Mouse (Mus musculus) thymus, adult 2 months (tissue): ENCODE results near the gene Omp. TPM values are rescaled to one million over a fixed set of nuclear protein-coding genes. Genes with fewer than 3 reads are reported as not detected.

Source experiments
- DNase-seq: peaks from one replicate; pipeline ENCODE4 v3.0.0; 2021
- H3K27ac ChIP-seq: fragments of 200-500 bp; 2 replicates; pipeline ENCODE4 v1.5.1; 2012; ENCODE audit warnings: low read length, control low read depth; ENCODE audit not compliant: control insufficient read depth, insufficient read depth
- H3K27me3 ChIP-seq: fragments of 200-500 bp; 2 replicates; pipeline ENCODE4 v1.6.1; 2012; ENCODE audit warnings: mild to moderate bottlenecking, low read length, moderate library complexity, mixed read lengths; ENCODE audit not compliant: control insufficient read depth, insufficient read depth
- H3K36me3 ChIP-seq: fragments of 200-500 bp; 2 replicates; pipeline ENCODE4 v1.6.1; 2012; ENCODE audit warnings: mild to moderate bottlenecking, low read length, moderate library complexity; ENCODE audit not compliant: control insufficient read depth, insufficient read depth
- H3K4me1 ChIP-seq: fragments of 200-500 bp; replicated peaks from 2 replicates; pipeline ENCODE4 v1.6.1; 2012; ENCODE audit warnings: low read length; ENCODE audit not compliant: control insufficient read depth, insufficient read depth
- H3K4me3 ChIP-seq: fragments of 200-500 bp; 2 replicates; pipeline ENCODE4 v1.5.1; 2012; ENCODE audit warnings: mild to moderate bottlenecking, low read length, control low read depth, moderate library complexity; ENCODE audit not compliant: control insufficient read depth, insufficient read depth
- CTCF ChIP-seq: fragments of 200-500 bp; IDR thresholded peaks from 2 replicates; pipeline ENCODE4 v1.5.1; 2012; ENCODE audit warnings: mild to moderate bottlenecking, control low read depth, low read length, moderate library complexity, borderline replicate concordance; ENCODE audit not compliant: control insufficient read depth, poor library complexity, insufficient read depth; ENCODE audit errors: extremely low read depth
- POLR2A ChIP-seq: fragments of 200-500 bp; IDR thresholded peaks from 2 replicates; pipeline ENCODE4 v1.6.1; 2012; ENCODE audit warnings: mild to moderate bottlenecking, low read length, control low read depth, moderate library complexity; ENCODE audit not compliant: control insufficient read depth, poor library complexity, insufficient read depth; ENCODE audit errors: extremely low read depth
- WGBS: fragments of 180-500 bp; shearing (Covaris S2); methylation state at CpG from one replicate; pipeline ENCODE4 v1.1.7; 2018; 5-methylcytosine and 5-hydroxymethylcytosine counted together
- polyA plus RNA-seq: library from polyadenylated mRNA; depleted of rRNA; stranded (reverse); fragments of >200 nt; gene quantifications from 2 replicates; pipeline ENCODE4 v1.2.3, GENCODE M21; 2012

The Omp gene
- polyA plus RNA-seq, 1 experiment: 1.8 TPM

DNA sequence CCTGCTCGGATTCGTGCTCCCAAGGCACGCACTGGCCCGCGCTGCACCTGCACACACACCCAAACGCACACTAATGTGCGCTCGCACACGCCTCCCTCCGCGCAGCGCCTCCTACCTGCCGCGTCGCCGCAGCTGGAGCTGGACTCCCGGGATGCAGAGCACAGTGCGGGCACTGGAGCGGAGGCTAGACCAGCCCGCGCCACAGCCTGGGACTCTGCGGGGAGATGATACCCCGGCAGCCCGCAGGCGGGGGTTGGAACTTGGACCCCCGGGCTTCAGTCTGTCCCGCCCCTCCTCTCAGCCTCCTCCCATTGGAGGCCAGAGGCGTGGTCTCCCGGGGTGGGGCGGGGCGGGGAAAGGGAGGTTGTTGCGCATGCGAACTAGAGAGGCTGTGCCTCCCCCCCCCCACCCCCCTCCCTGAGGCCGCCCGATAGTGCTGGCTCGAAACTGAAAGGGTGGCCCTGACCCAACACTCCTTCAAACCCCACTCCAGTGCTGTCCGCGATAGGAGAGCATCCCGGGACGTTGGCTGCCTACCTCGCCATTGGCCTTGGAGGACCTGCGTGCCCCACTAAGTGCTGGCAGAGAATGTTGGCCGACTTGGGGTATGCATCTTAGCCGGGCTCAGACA, 32.7 kb upstream of the Omp start, which contains the start of gene Capn5:
Capn5 (minus strand) TSS at position 346 of the 631 bp plus-strand sequence.
- peaks cover 40% of the 10 kb centered on the region for H3K4me1 ChIP-seq
- TF ChIP-seq POLR2A: no peak
- peak; percentile 87 for TF ChIP-seq CTCF
- 1% methylated on average over 36 of the region's 44 CpGs for WGBS
- DNase-seq: peak; percentile 73
- peak within 1 kb of the TSS; percentile 92 for H3K4me3 ChIP-seq
- no peaks in the 10 kb centered on the region for H3K36me3 ChIP-seq
- H3K27me3 ChIP-seq: no peaks in the 10 kb centered on the region
- H3K27ac ChIP-seq: no peak within 1 kb of the TSS

DNA sequence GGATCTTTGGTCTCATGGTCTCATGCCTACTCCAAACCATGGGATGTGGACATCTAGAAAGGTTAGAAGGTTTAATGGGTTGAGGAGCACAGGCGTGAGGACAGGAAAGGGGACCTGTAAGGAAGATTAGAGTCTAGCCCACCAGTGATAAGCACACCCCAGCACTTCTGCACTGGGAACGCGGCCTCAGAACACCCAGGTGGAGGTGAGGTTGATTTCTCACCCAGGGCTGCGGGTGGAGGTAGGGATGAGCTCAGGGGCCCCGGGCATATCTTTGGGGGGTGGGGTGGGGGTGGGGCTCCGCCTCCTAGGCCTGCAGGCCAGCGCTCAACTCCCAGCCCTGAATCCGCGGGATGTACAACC, 32.2 kb upstream of the Omp start:
- H3K36me3 ChIP-seq: no peaks in the 10 kb centered on the region
- H3K27me3 ChIP-seq: no peaks in the 10 kb centered on the region
- H3K27ac ChIP-seq: no peak overlapping the region
- peak overlapping the region; percentile 92 for H3K4me3 ChIP-seq
- TF ChIP-seq CTCF (no peak), POLR2A (no peak)
- DNase-seq: no peak
- WGBS: 2% methylated on average over 9 of the region's 9 CpGs
- H3K4me1 ChIP-seq: peaks cover 40% of the 10 kb centered on the region

DNA sequence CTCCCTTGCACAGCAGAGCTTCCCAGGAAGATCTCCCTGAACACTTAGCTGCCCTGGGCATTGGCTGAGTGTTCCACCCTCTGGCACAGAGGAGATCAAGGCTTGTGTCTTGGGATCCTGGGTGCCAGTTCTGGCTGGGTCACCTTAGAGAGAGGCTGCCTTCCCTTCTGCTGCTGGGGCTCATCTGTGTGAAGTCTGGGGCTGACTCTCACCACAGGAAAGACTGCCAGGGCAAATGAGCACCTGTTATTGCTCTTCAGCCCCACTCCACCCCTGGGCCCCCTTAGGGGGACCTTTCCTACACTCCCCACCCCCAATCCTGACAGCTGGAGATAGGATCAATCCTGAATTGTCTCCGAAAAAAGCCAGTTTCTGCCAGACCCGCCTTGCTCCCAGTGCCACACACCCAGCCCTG, 31.8 kb upstream of the Omp start:
- 15% methylated on average over 2 of the region's 2 CpGs for WGBS
- Histone ChIP-seq H3K27ac (peak overlapping the region; percentile 65; the same call in 1 of the 2 replicates), H3K4me3 (peak overlapping the region; percentile 10; the same call in 1 of the 2 replicates), H3K4me1 (peaks cover 40% of the 10 kb centered on the region), H3K27me3 (no peaks in the 10 kb centered on the region), H3K36me3 (no peaks in the 10 kb centered on the region)
- DNase-seq: no peak
- no peak for TF ChIP-seq POLR2A
- TF ChIP-seq CTCF: no peak

DNA sequence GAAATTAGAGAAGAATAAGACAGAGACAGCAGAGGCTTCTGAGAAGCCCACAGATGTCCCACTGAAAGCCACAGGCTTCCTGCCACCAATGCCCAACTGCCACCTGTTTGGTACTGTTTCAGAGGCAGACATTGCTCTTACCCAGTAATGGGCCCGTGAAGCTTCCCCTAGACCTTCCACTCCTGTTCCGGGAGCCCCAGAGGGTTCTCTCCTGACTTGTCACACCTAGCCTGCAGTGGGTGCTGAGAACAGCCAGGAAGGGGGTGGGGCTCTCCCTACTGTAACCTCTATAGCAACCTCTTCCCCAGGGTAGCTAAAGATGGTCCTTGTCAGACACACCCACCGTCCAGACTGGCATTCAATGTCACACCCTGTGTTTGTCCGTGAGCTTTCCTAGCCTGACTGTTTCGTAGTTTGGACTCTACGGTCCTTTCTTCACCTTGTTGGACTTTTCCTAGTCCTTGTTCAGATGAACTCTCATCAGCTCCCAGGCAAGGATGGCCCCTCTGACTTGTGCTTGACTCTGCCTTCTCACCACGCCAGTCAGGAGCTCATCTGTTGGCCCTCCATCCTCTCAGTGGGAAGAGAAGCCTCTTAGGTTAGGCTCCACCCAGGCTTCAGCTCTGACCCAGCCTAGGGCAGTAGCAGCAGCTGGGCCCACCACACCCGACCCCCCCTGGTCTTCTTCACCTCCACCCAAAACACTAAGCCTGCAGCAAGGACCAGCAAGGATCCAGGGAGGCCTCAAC, 31.2 kb upstream of the Omp start:
- peak overlapping the region; percentile 65 for H3K27ac ChIP-seq
- TF ChIP-seq CTCF: no peak
- no peak for TF ChIP-seq POLR2A
- 24% methylated on average over 8 of the region's 8 CpGs for WGBS
- H3K4me1 ChIP-seq: peaks cover 42% of the 10 kb centered on the region
- peak; percentile 48 for DNase-seq
- H3K36me3 ChIP-seq: no peaks in the 10 kb centered on the region
- peak overlapping the region; percentile 10; the same call in 1 of the 2 replicates for H3K4me3 ChIP-seq
- no peaks in the 10 kb centered on the region for H3K27me3 ChIP-seq

DNA sequence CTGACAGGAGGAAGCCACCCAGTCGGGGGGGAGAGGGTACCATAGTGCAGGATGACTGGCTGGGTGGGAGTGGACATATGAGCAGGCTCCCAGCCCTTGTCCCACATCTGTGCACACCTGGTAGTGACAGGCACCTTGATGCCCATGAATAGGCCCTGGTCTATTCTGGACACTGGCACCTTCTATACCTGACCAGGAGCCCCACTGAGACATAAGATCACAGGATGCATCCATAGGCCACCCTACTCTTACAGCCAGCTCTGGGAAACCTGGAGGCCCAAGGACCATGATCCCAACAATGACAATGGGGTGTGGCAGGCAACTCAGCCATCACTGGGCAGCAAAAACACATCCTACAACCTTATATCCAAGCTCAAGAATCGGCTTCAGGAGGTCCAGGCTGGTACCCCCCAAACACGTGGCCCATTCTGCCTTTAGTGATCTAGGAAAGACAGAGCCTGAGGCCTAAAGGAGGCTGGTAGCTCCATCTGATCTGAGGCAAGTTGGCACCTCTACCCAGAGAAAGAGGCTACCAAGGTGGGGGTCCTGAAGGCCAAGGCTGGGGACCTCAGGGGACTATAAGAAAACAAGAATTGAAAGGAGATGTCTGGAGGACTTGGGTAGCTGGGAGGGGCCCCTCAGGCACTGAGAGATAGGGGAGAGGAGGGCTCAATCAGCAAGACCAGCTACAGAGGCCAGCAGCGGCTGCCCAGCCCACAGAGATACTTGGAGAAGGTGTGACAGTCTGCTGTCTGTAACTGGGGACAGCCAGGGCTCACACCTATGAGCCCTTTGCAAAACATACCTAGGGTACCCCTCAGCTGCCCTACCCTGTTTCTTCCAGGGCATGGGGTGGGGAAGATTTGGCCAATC, 29.8 kb upstream of the Omp start:
- DNase-seq: no peak
- Histone ChIP-seq H3K27ac (no peak overlapping the region), H3K4me3 (no peak overlapping the region), H3K27me3 (no peaks in the 10 kb centered on the region), H3K4me1 (peaks cover 47% of the 10 kb centered on the region), H3K36me3 (no peaks in the 10 kb centered on the region)
- 85% methylated on average over 4 of the region's 4 CpGs for WGBS
- TF ChIP-seq CTCF (no peak), POLR2A (no peak)

DNA sequence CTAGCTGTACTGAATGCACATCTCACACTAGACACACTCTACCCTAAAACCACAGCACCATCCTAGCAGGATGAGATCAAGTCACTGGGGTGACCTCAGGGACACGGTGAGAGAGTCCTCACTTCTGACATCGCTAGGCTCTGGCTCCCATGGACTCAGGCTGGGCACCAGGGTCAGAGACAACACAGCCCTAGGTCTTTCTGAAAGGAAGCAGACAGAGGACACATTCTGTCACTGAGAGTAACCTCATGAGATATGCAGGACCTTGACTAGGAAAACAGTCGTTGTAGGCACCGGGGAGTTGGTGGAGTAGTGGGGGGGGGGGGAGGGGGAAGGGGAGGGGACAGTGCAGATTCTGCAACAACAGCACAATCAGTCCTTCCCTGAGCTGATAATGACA, 28.1 kb upstream of the Omp start:
- DNase-seq: no peak
- TF ChIP-seq POLR2A (no peak), CTCF (no peak)
- Histone ChIP-seq H3K36me3 (no peaks in the 10 kb centered on the region), H3K27me3 (no peaks in the 10 kb centered on the region), H3K27ac (no peak overlapping the region), H3K4me1 (peaks cover 43% of the 10 kb centered on the region), H3K4me3 (no peak overlapping the region)
- WGBS: 27% methylated on average over 4 of the region's 4 CpGs
